Mouse (Mus musculus): Measurements from ENCODE around the gene Sept5. TPM values are rescaled to one million over a fixed set of nuclear protein-coding genes. Genes with fewer than 3 reads are reported as not detected.

Gene Sept5
- polyA plus RNA-seq, 1 experiment from 2014 or later: 2.8 TPM

DNA sequence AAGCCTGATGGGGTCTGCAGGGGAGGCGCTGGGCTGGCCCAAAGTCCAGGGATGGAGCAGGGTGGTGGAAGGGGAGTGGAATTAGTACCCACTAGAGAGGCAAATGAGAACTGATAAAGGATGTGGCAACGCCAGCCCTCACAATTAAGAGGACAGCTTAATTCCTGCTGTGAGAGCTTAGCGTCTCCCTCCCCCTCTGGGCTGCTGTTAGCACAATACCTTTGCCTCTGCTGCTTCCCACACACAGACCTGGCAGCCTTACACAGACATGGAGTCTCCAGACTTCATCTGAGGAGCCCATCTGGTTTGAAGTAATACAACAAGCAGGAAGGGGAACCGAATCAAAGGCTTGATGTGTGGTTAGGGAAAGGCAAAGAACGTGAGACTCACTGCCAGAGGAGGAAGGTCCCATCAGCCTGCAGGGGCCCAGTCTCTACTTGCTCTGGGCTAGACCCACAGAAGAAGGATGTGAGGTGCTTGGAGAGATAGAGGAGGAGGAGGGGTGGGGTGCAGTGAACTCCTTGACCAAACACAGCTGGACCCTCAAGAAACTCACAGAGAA lies 52.1 kb downstream of the Sept5 start:
- no peak overlapping the region for H3K4me2 ChIP-seq
- no peaks in the 10 kb centered on the region for H3K9me3 ChIP-seq (replicated peaks)
- no peak for ATAC-seq
- no peaks in the 10 kb centered on the region for H3K36me3 ChIP-seq
- H3K4me3 ChIP-seq: no peak overlapping the region
- WGBS (ENCODE audit: insufficient replicate concordance): 20% methylated on average over 5 of the region's 5 CpGs
- H3K27me3 ChIP-seq (replicated peaks): peaks cover 83% of the 10 kb centered on the region
- H3K9ac ChIP-seq: no peak overlapping the region
- H3K27ac ChIP-seq: no peak overlapping the region
- H3K4me1 ChIP-seq: peaks cover 14% of the 10 kb centered on the region

DNA sequence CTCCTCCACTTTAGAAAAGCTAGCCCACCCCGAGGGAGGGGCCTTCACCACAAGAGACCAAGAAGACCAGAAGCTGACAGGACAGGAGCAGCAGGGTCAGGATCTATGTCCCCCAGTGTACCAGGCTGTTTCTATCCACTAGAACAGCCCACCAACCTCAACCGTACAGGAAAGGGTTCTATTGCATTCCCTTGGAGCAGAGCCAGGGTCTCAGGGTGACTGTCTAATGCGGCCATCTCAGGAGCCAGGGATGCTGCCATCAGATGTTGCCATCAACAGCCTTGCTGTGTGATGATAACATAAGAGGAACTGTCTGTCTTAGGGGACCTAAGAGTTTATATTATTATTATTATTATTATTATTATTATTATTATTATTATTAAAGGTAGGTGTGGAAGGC lies 52.7 kb downstream of the Sept5 start:
- Histone ChIP-seq H3K4me3 (no peak overlapping the region), H3K9me3 (replicated peaks) (no peaks in the 10 kb centered on the region), H3K9ac (no peak overlapping the region), H3K4me1 (peaks cover 8% of the 10 kb centered on the region), H3K27ac (no peak overlapping the region), H3K4me2 (no peak overlapping the region), H3K27me3 (replicated peaks) (peaks cover 77% of the 10 kb centered on the region), H3K36me3 (no peaks in the 10 kb centered on the region)
- WGBS (ENCODE audit: insufficient replicate concordance): 42% methylated on average over 3 of the region's 3 CpGs
- no peak for ATAC-seq

DNA sequence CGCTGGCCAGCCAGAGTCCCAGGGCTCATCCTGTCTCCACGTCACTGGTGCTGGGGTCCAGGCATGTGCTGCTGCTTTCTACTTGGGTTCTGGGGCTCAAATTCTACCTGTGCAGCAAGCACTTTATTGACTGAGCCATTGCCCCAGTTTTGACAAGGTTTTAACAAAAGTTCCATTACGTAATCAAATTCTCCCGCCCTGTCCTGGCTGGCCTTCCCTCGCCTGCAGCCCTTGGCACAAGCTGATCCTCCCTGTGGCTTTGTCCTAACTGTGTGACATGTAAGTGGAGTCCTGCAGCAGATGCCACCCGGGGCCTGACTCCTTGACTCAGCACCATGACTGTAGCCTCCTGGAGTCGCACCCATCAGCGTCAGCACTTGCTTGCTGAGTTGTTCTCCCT lies 55.6 kb downstream of the Sept5 start:
- H3K27ac ChIP-seq: no peak overlapping the region
- peaks cover 48% of the 10 kb centered on the region for H3K27me3 ChIP-seq (replicated peaks)
- no peak for ATAC-seq

More for the DNA sequence above, 55.6 kb downstream of the Sept5 start:
- H3K4me3 ChIP-seq: no peak overlapping the region
- no peaks in the 10 kb centered on the region for H3K9me3 ChIP-seq (replicated peaks)
- no peak overlapping the region for H3K9ac ChIP-seq
- H3K4me2 ChIP-seq: no peak overlapping the region
- H3K4me1 ChIP-seq: no peaks in the 10 kb centered on the region
- H3K36me3 ChIP-seq: no peaks in the 10 kb centered on the region
- 53% methylated on average over 8 of the region's 8 CpGs for WGBS (ENCODE audit: insufficient replicate concordance)

Other genes with a start within 250 kb of the Sept5 start
- 106 and 107 TPM in 2 replicates for gene Txnrd2, start 203.6 kb downstream of the Sept5 start, polyA plus RNA-seq (2016; fragmentation: Nextera tagmentation; extraction: Ambion mirVana)
- gene Comt, start 203.1 kb downstream of the Sept5 start, polyA plus RNA-seq (2016; fragmentation: Nextera tagmentation; extraction: Ambion mirVana): 113 and 120 TPM in 2 replicates
- 14.0 and 15.0 TPM in 2 replicates for gene Gnb1l, start 131.2 kb downstream of the Sept5 start, polyA plus RNA-seq (2016; fragmentation: Nextera tagmentation; extraction: Ambion mirVana)
- 1.3 and 1.7 TPM in 2 replicates for gene Rtl10, start 131.1 kb downstream of the Sept5 start, polyA plus RNA-seq (2016; fragmentation: Nextera tagmentation; extraction: Ambion mirVana)
- 0.08 TPM in 1 of 2 replicates, not detected in the other for gene Tbx1, start 39.3 kb downstream of the Sept5 start, polyA plus RNA-seq (2016; fragmentation: Nextera tagmentation; extraction: Ambion mirVana)
- gene Gp1bb, start 7.6 kb downstream of the Sept5 start, polyA plus RNA-seq (2016; fragmentation: Nextera tagmentation; extraction: Ambion mirVana): 40.8 and 44.2 TPM in 2 replicates
- gene Gm49601, start 3.5 kb downstream of the Sept5 start, polyA plus RNA-seq (2016; fragmentation: Nextera tagmentation; extraction: Ambion mirVana): 0.31 and 0.61 TPM in 2 replicates
- 10.7 and 11.8 TPM in 2 replicates for gene Cldn5, start 146.9 kb upstream of the Sept5 start, polyA plus RNA-seq (2016; fragmentation: Nextera tagmentation; extraction: Ambion mirVana)
- gene Ufd1, start 181.8 kb upstream of the Sept5 start, polyA plus RNA-seq (2016; fragmentation: Nextera tagmentation; extraction: Ambion mirVana): 53.8 and 57.5 TPM in 2 replicates
- 54.2 and 55.9 TPM in 2 replicates for gene Cdc45, start 182.0 kb upstream of the Sept5 start, polyA plus RNA-seq (2016; fragmentation: Nextera tagmentation; extraction: Ambion mirVana)
- 32.3 and 32.8 TPM in 2 replicates for gene 2510002D24Rik, start 206.6 kb upstream of the Sept5 start, polyA plus RNA-seq (2016; fragmentation: Nextera tagmentation; extraction: Ambion mirVana)
- gene Gm28539, start 206.6 kb upstream of the Sept5 start, polyA plus RNA-seq (2016; fragmentation: Nextera tagmentation; extraction: Ambion mirVana): not detected in 2 replicates
- 96.1 and 99.3 TPM in 2 replicates for gene Mrpl40, start 246.9 kb upstream of the Sept5 start, polyA plus RNA-seq (2016; fragmentation: Nextera tagmentation; extraction: Ambion mirVana)
- 13.6 and 15.2 TPM in 2 replicates for gene Hira, start 247.1 kb upstream of the Sept5 start, polyA plus RNA-seq (2016; fragmentation: Nextera tagmentation; extraction: Ambion mirVana)

All from liver, embryonic 12.5 days (tissue).